Mouse (Mus musculus): ENCODE measurements around the gene Ahcyl2.

GRCm38 (mm10) chr6:29896976-29897375 lies 129.2 kb downstream of the Ahcyl2 start:
- TF ChIP-seq POLR2A (IDR thresholded peaks at IDR 0.05; ENCODE audit: low read depth, low read length) (no peak), CTCF (IDR thresholded peaks at IDR 0.05; ENCODE audit: borderline replicate concordance, insufficient read depth, low read length) (no peak)
